Mouse (Mus musculus): ENCODE data around the gene Drp2. TPM values are rescaled to one million over a fixed set of nuclear protein-coding genes. Genes with fewer than 3 reads are reported as not detected.

Drp2 gene
- polyA plus RNA-seq, 1 experiment = 0.04 TPM

- no peaks in the 10 kb centered on the region for H3K36me3 ChIP-seq (ENCODE audit: control insufficient read depth)
- TF ChIP-seq TAL1 (IDR thresholded peaks at IDR 0.05; ENCODE audit: low read length) (no peak), GATA1 (IDR thresholded peaks at IDR 0.05; ENCODE audit: low read length) (no peak)
- H3K9me3 ChIP-seq (ENCODE audit: control insufficient read depth, low read length) = no peaks in the 10 kb centered on the region
- no peak overlapping the region for H3K4me3 ChIP-seq (replicated peaks)
- no peaks in the 10 kb centered on the region for H3K4me1 ChIP-seq (ENCODE audit: control insufficient read depth)
- no peaks in the 10 kb centered on the region for H3K27me3 ChIP-seq (ENCODE audit: control insufficient read depth)
Measured at GRCm38 (mm10) chrX:134409354-134409900, 5.1 kb downstream of the Drp2 start.

- Histone ChIP-seq H3K4me3 (replicated peaks) (no peak overlapping the region), H3K9me3 (ENCODE audit: control insufficient read depth, low read length) (no peaks in the 10 kb centered on the region), H3K27me3 (ENCODE audit: control insufficient read depth) (no peaks in the 10 kb centered on the region), H3K4me1 (ENCODE audit: control insufficient read depth) (no peaks in the 10 kb centered on the region), H3K36me3 (ENCODE audit: control insufficient read depth) (no peaks in the 10 kb centered on the region)
- TF ChIP-seq GATA1 (IDR thresholded peaks at IDR 0.05; ENCODE audit: low read length) (no peak), TAL1 (IDR thresholded peaks at IDR 0.05; ENCODE audit: low read length) (no peak)
Measured at GRCm38 (mm10) chrX:134412096-134412495, 7.7 kb downstream of the Drp2 start.

DNA sequence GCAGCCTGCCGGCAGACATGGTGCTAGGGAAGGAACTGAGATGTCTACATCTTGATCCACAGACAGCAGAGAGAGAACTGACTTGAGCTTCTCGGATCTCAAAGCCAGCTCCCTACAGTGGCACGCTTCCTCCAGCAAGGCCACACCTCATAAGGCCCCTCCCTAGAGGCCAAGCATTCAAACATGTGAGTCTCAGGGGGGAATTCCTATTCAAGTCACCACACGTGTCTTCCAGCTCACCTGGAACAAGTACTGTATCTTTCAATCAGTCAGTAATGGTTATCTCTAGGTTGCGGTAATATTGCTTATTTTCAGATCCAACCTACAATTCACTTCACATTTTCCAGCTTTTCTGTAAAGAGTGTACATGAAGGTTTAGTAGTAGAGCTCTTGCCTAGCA is 15.7 kb downstream of the Drp2 start:
- H3K27me3 ChIP-seq (ENCODE audit: control insufficient read depth) = no peaks in the 10 kb centered on the region
- no peak for TF ChIP-seq TAL1 (IDR thresholded peaks at IDR 0.05; ENCODE audit: low read length)
- no peak for TF ChIP-seq GATA1 (IDR thresholded peaks at IDR 0.05; ENCODE audit: low read length)
- no peaks in the 10 kb centered on the region for H3K36me3 ChIP-seq (ENCODE audit: control insufficient read depth)
- H3K9me3 ChIP-seq (ENCODE audit: control insufficient read depth, low read length) = peaks cover 4% of the 10 kb centered on the region; the same call in 1 of the 2 replicates
- H3K4me3 ChIP-seq (replicated peaks) = no peak overlapping the region
- no peaks in the 10 kb centered on the region for H3K4me1 ChIP-seq (ENCODE audit: control insufficient read depth)

GRCm38 (mm10) chrX:134424263-134424662 is 19.9 kb downstream of the Drp2 start:
- Histone ChIP-seq H3K9me3 (ENCODE audit: control insufficient read depth, low read length) (peaks cover 4% of the 10 kb centered on the region; the same call in 1 of the 2 replicates), H3K36me3 (ENCODE audit: control insufficient read depth) (no peaks in the 10 kb centered on the region), H3K27me3 (ENCODE audit: control insufficient read depth) (no peaks in the 10 kb centered on the region), H3K4me3 (replicated peaks) (no peak overlapping the region), H3K4me1 (ENCODE audit: control insufficient read depth) (no peaks in the 10 kb centered on the region)
- TF ChIP-seq GATA1 (IDR thresholded peaks at IDR 0.05; ENCODE audit: low read length) (no peak), TAL1 (IDR thresholded peaks at IDR 0.05; ENCODE audit: low read length) (no peak)

DNA sequence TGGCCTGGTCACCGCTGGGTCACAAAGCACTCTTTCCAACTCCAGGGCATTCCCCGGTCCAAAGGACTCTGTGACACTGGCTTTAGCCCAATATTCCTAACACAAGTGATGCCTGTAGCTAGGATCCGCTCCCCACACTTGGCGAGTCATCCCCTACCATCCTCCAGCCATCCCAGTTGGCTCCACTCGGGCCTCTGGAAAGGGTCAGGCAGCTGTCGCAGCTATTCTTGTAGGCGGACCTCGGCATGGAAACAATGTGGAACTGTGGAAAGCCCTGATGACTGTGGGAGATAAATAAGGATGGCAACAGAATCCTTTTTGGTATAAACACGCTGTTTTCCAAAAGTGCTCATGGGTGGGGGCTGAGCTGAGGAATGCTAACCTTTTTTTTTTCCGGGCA is 21.4 kb downstream of the Drp2 start:
- no peak for TF ChIP-seq GATA1 (IDR thresholded peaks at IDR 0.05; ENCODE audit: low read length)
- Histone ChIP-seq H3K27me3 (ENCODE audit: control insufficient read depth) (no peaks in the 10 kb centered on the region), H3K36me3 (ENCODE audit: control insufficient read depth) (no peaks in the 10 kb centered on the region), H3K4me1 (ENCODE audit: control insufficient read depth) (no peaks in the 10 kb centered on the region), H3K9me3 (ENCODE audit: control insufficient read depth, low read length) (peaks cover 4% of the 10 kb centered on the region; the same call in 1 of the 2 replicates), H3K4me3 (replicated peaks) (no peak overlapping the region)

DNA sequence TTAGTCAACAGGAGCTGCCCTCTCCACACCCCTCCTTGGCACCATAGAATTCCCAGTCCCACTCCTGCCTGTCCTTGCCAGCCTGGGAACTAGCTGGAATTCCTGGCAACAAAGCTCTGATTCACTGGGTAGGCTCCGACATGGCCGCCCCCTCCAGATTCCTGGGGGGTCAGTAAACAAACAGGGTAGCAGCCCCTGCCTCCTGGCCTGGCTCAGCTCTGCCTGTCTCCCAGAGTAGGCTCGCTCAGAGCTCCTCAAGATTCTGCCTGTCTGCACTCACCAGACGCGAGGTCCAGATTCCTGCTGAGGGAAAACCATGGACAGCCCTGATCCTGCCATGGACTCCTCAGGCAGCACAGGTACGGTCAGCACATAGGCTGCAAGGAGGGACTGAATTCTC is 22.5 kb downstream of the Drp2 start:
- peaks cover 4% of the 10 kb centered on the region; the same call in 1 of the 2 replicates for H3K9me3 ChIP-seq (ENCODE audit: control insufficient read depth, low read length)
- H3K36me3 ChIP-seq (ENCODE audit: control insufficient read depth) = no peaks in the 10 kb centered on the region
- H3K27me3 ChIP-seq (ENCODE audit: control insufficient read depth) = no peaks in the 10 kb centered on the region
- H3K4me1 ChIP-seq (ENCODE audit: control insufficient read depth) = no peaks in the 10 kb centered on the region
- TF ChIP-seq TAL1 (IDR thresholded peaks at IDR 0.05; ENCODE audit: low read length) (no peak), GATA1 (IDR thresholded peaks at IDR 0.05; ENCODE audit: low read length) (no peak)
- H3K4me3 ChIP-seq (replicated peaks) = no peak overlapping the region

DNA sequence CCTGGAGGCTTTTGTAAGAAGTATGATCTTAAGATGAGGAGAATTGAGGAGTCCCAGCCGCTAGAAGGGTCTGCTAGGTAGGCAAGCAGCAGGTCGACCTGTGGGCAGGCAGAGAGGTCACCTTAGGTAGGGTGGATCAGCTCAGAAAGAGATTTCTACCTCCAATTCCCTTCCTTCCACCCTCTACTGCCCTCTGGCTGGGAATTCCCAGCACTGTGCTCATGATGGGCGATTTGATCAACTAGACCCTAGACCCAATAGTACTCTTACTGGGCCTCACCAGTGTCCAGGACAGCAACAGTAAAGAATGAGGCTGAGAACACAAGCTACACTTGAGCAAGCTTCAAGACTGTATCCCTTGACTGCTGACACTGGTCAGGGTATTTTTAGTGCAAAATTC is 23.0 kb downstream of the Drp2 start:
- H3K27me3 ChIP-seq (ENCODE audit: control insufficient read depth) = no peaks in the 10 kb centered on the region
- no peak overlapping the region for H3K4me3 ChIP-seq (replicated peaks)
- TF ChIP-seq GATA1 (IDR thresholded peaks at IDR 0.05; ENCODE audit: low read length) (no peak), TAL1 (IDR thresholded peaks at IDR 0.05; ENCODE audit: low read length) (no peak)
- H3K36me3 ChIP-seq (ENCODE audit: control insufficient read depth) = no peaks in the 10 kb centered on the region
- peaks cover 4% of the 10 kb centered on the region; the same call in 1 of the 2 replicates for H3K9me3 ChIP-seq (ENCODE audit: control insufficient read depth, low read length)
- no peaks in the 10 kb centered on the region for H3K4me1 ChIP-seq (ENCODE audit: control insufficient read depth)

- Histone ChIP-seq H3K9me3 (ENCODE audit: control insufficient read depth, low read length) (peaks cover 16% of the 10 kb centered on the region), H3K4me1 (ENCODE audit: control insufficient read depth) (no peaks in the 10 kb centered on the region), H3K27me3 (ENCODE audit: control insufficient read depth) (no peaks in the 10 kb centered on the region), H3K36me3 (ENCODE audit: control insufficient read depth) (no peaks in the 10 kb centered on the region), H3K4me3 (replicated peaks) (no peak overlapping the region)
- no peak for TF ChIP-seq TAL1 (IDR thresholded peaks at IDR 0.05; ENCODE audit: low read length)
Measured at GRCm38 (mm10) chrX:134474988-134475710, 70.8 kb downstream of the Drp2 start.

- Histone ChIP-seq H3K36me3 (ENCODE audit: control insufficient read depth) (no peaks in the 10 kb centered on the region), H3K4me3 (replicated peaks) (no peak within 1 kb of the TSS), H3K4me1 (ENCODE audit: control insufficient read depth) (no peaks in the 10 kb centered on the region), H3K9me3 (ENCODE audit: control insufficient read depth, low read length) (peaks cover 16% of the 10 kb centered on the region), H3K27me3 (ENCODE audit: control insufficient read depth) (no peaks in the 10 kb centered on the region)
- TF ChIP-seq TAL1 (IDR thresholded peaks at IDR 0.05; ENCODE audit: low read length) (no peak), GATA1 (IDR thresholded peaks at IDR 0.05; ENCODE audit: low read length) (no peak)
Measured at GRCm38 (mm10) chrX:134476290-134476689, 71.9 kb downstream of the Drp2 start, which contains the start of gene Taf7l. Gene Taf7l (minus strand): TSS chrX:134476490.
